10 mouse cellular contexts compared by ENCODE assay signal in genomic region chr19:45460749-45461736, GRCm38 (mm10).
DNase-seq lines count a peak whose midpoint lies in the region; ATAC-seq and TF ChIP-seq lines count a peak whose summit lies in the region.
"Had no signal": no experiment of that assay in that cellular context is flagged by ENCODE, and none has a peak within 500 bp of the region (broad histone marks: within the 10 kb centered on the region; RNA-seq: fewer than 3 reads in every experiment).

No protein-coding gene starts in this region.

- no peaks in the 10 kb centered on the region for H3K36me3 ChIP-seq in forebrain, embryonic 14.5 days (ENCODE audit: control insufficient read depth, insufficient read depth, low read length)
- H3K36me3 ChIP-seq in neural tube, embryonic 15.5 days: no peaks in the 10 kb centered on the region
- H3K36me3 ChIP-seq: limb, embryonic 15.5 days had no signal

- peak overlapping the region; percentile 68 for H3K27ac ChIP-seq in layer of hippocampus, adult 2 months
- peak overlapping the region; percentile 30; the same call in 1 of the 2 replicates for H3K27ac ChIP-seq in forebrain, embryonic 14.5 days (ENCODE audit: low read depth, low read length)
- peak overlapping the region; percentile 62 for H3K27ac ChIP-seq in neural tube, embryonic 15.5 days (replicated peaks)
- H3K27ac ChIP-seq: embryonic facial prominence, embryonic 13.5 days; limb, embryonic 15.5 days had no signal

- H3K4me3 ChIP-seq in layer of hippocampus, adult 2 months: no peak overlapping the region
- H3K4me3 ChIP-seq in forebrain, embryonic 14.5 days (ENCODE audit: low read depth, low read length): no peak overlapping the region
- H3K4me3 ChIP-seq in neural tube, embryonic 15.5 days (replicated peaks): no peak overlapping the region
- H3K4me3 ChIP-seq: embryonic facial prominence, embryonic 13.5 days; limb, embryonic 15.5 days had no signal

- 19% methylated on average over 10 of the region's 10 CpGs for WGBS in forebrain, embryonic 14.5 days
- WGBS in neural tube, embryonic 15.5 days: 19% methylated on average over 10 of the region's 10 CpGs

- H3K4me2 ChIP-seq in forebrain, embryonic 14.5 days (ENCODE audit: low read length): no peak overlapping the region
- peak overlapping the region; percentile 17 for H3K4me2 ChIP-seq in neural tube, embryonic 15.5 days
- H3K4me2 ChIP-seq: embryonic facial prominence, embryonic 13.5 days; limb, embryonic 15.5 days had no signal

- peaks cover 22% of the 10 kb centered on the region for H3K4me1 ChIP-seq in forebrain, embryonic 14.5 days (ENCODE audit: control insufficient read depth, insufficient read depth, low read length)
- H3K4me1 ChIP-seq in neural tube, embryonic 15.5 days: peaks cover 22% of the 10 kb centered on the region

- no peak overlapping the region for H3K9ac ChIP-seq in forebrain, embryonic 14.5 days (ENCODE audit: low read length)
- H3K9ac ChIP-seq in neural tube, embryonic 15.5 days (replicated peaks): no peak overlapping the region
- H3K9ac ChIP-seq: embryonic facial prominence, embryonic 13.5 days; limb, embryonic 15.5 days had no signal

- H3K27me3 ChIP-seq in forebrain, embryonic 14.5 days (replicated peaks; ENCODE audit: control insufficient read depth, insufficient read depth, low read length): 0 out of 2 replicates have a peak, but pooled peaks cover 3% of the 10 kb centered on the region
- no peaks in the 10 kb centered on the region for H3K27me3 ChIP-seq in neural tube, embryonic 15.5 days (replicated peaks)
- H3K27me3 ChIP-seq: embryonic facial prominence, embryonic 13.5 days; limb, embryonic 15.5 days had no signal

- peak; percentile 54; the same call in 1 of the 2 replicates for ATAC-seq in forebrain, embryonic 14.5 days
- no peak for ATAC-seq in neural tube, embryonic 15.5 days (ENCODE audit: low FRiP score)
- ATAC-seq in cerebellum, adult (ENCODE audit: insufficient number of reproducible peaks, low FRiP score, low TSS enrichment): no peak

- DNase-seq in layer of hippocampus, adult 2 months (ENCODE audit: low spot score in 2 of 2): no peak
- no peak for DNase-seq in layer of hippocampus, adult 9-10 months (ENCODE audit: low spot score)
- peak; percentile 24 for DNase-seq in MN1 (ENCODE audit: low spot score)
- DNase-seq in forebrain, embryonic 14.5 days (ENCODE audit: low spot score): peak; percentile 88
- no peak for DNase-seq in cerebellum, adult 8-10 months
- DNase-seq in spleen, postnatal 10 days (ENCODE audit: low spot score in 2 of 2): no peak

- no peaks in the 10 kb centered on the region for H3K9me3 ChIP-seq in forebrain, embryonic 14.5 days (replicated peaks; ENCODE audit: control insufficient read depth, low read length)
- no peaks in the 10 kb centered on the region for H3K9me3 ChIP-seq in neural tube, embryonic 15.5 days (replicated peaks)
- H3K9me3 ChIP-seq: embryonic facial prominence, embryonic 13.5 days; limb, embryonic 15.5 days had no signal

- TF ChIP-seq CTCF in layer of hippocampus, adult 2 months (conservative IDR thresholded peaks at IDR 0.05): peak; percentile 79

Comparison
In these comparisons a context has a peak if more than half of its experiments do, and no peak if none do; other contexts are left out.
1. DNase-seq: peak in MN1 (single experiment) and forebrain, embryonic 14.5 days (single experiment); none in layer of hippocampus, adult 2 months (0 of 2), layer of hippocampus, adult 9-10 months (single experiment), cerebellum, adult 8-10 months (single experiment) and spleen, postnatal 10 days (0 of 2).
2. Peak in every context shown above with its lines, with median percentiles within 50 percentile points of each other: H3K27ac ChIP-seq.